Mouse (Mus musculus) ES-Bruce4 (cell line): Measurements from ENCODE around the gene Pygo1. TPM values are rescaled to one million over a fixed set of nuclear protein-coding genes. Genes with fewer than 3 reads are reported as not detected.

ENCODE experiments used
- H3K27ac ChIP-seq: 2 replicates; pipeline ENCODE4 v1.5.1; 2012; ENCODE audit warnings: low read length, inconsistent platforms; ENCODE audit not compliant: insufficient read depth
- H3K27me3 ChIP-seq: 2 replicates; pipeline ENCODE4 v1.6.1; 2012; ENCODE audit warnings: mild to moderate bottlenecking, low read length, inconsistent platforms; ENCODE audit not compliant: control insufficient read depth, poor library complexity, insufficient read depth, severe bottlenecking
- H3K36me3 ChIP-seq: 2 replicates; pipeline ENCODE4 v1.6.1; 2012; ENCODE audit warnings: inconsistent platforms, mild to moderate bottlenecking, low read length, moderate library complexity; ENCODE audit not compliant: control insufficient read depth, poor library complexity, insufficient read depth, severe bottlenecking
- H3K4me1 ChIP-seq: one replicate; pipeline ENCODE4 v1.8.1; 2011; ENCODE audit warnings: low read length; ENCODE audit not compliant: control insufficient read depth, insufficient read depth
- H3K4me3 ChIP-seq: 2 replicates; pipeline ENCODE4 v1.5.1; 2011; ENCODE audit warnings: low read depth, mild to moderate bottlenecking, low read length
- H3K9ac ChIP-seq: 2 replicates; pipeline ENCODE4 v1.6.1; 2012; ENCODE audit warnings: low read depth, mild to moderate bottlenecking, inconsistent platforms; ENCODE audit not compliant: poor library complexity, severe bottlenecking
- H3K9me3 ChIP-seq: replicated peaks from 2 replicates; pipeline ENCODE4 v1.6.1; 2012; ENCODE audit warnings: mild to moderate bottlenecking, low read length, inconsistent platforms; ENCODE audit not compliant: control insufficient read depth, poor library complexity, insufficient read depth, severe bottlenecking
- CTCF ChIP-seq: IDR thresholded peaks from one replicate; pipeline ENCODE4 v1.8.1; 2011; ENCODE audit warnings: low read depth, low read length
- EP300 ChIP-seq: IDR thresholded peaks from 2 replicates; pipeline ENCODE4 v1.6.1; 2011; ENCODE audit warnings: low read depth, low read length; ENCODE audit not compliant: insufficient read depth
- POLR2A ChIP-seq: IDR thresholded peaks from one replicate; pipeline ENCODE4 v1.8.1; 2011; ENCODE audit warnings: low read length; ENCODE audit not compliant: insufficient read depth
- polyA plus RNA-seq: library from polyadenylated mRNA; stranded (reverse); fragments of >200 nt; gene quantifications from 2 replicates; pipeline ENCODE4 v1.2.4, GENCODE M21; 2011; ENCODE audit warnings: low read depth; ENCODE audit not compliant: missing spikeins, insufficient read depth, insufficient read length

The Pygo1 gene
- polyA plus RNA-seq, 1 experiment, result 1.3 TPM

DNA sequence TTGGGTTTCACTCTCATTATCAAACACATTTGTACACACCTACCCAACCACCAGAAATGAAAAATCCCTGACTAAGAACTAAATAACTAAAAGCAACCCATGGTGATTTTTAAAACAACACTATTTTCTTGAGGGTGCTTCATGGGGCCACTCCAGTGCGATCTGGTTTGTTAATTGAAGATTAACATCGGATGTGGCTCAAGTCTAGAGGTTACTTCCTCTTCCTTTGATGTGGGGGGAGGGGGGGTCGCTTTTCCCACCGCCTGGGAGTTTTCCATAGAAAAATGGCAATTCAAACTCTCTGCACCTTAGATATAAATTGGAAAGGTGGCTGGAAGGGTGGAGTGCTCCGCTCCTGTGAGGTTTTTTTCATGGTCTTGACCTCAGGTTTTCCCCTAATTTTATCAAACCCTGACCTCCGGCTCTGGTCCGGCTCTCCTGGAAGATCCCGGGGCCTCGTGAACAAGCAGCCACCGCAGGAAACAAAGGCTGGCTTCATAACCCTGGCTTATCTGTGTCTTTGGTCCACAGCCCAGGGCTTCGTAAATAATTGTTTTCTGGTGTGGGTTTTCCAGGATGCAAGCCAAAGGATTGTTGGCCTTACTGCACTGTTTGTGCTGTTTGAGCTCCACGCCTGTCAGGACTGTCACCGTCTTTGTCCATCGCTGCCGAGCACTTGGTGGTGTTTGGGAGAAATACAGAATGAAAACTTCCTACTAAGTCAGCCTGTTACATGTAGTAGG lies 44.2 kb upstream of the Pygo1 start:
- Histone ChIP-seq H3K27ac (no peak overlapping the region), H3K9ac (peak overlapping the region; percentile 30; the same call in 1 of the 2 replicates)

DNA sequence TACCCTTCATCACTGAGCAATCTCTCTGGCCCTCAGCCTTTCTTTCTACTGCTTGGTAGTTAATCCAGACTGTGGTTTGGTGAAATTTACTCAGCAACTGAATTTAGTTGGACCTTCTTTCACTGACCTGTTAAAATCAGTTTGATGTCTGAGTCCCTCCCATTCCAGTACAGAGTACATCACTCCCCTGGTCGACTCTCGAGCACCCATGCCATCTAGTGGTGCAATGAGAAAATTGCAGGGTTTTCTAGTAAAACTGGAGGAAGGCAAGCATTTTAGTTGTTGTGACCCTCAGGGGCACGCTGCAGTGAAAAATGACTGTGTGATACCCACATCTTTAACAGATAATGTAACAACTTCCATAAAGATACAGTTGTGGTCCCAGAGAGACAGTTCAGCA lies 41.5 kb upstream of the Pygo1 start:
- H3K27ac ChIP-seq, result peak overlapping the region; percentile 61; the same call in 1 of the 2 replicates
- peaks cover 2% of the 10 kb centered on the region for H3K4me1 ChIP-seq
- no peaks in the 10 kb centered on the region for H3K36me3 ChIP-seq
- no peaks in the 10 kb centered on the region for H3K27me3 ChIP-seq
- H3K9me3 ChIP-seq, result no peaks in the 10 kb centered on the region
- no peak overlapping the region for H3K9ac ChIP-seq
- peak; percentile 27 for TF ChIP-seq CTCF
- TF ChIP-seq POLR2A, result no peak
- TF ChIP-seq EP300, result no peak
- no peak overlapping the region for H3K4me3 ChIP-seq

More for the DNA sequence above, 44.2 kb upstream of the Pygo1 start:
- TF ChIP-seq POLR2A, result no peak
- no peak for TF ChIP-seq CTCF
- no peak for TF ChIP-seq EP300
- Histone ChIP-seq H3K4me3 (no peak overlapping the region), H3K9me3 (no peaks in the 10 kb centered on the region), H3K4me1 (peaks cover 2% of the 10 kb centered on the region), H3K27me3 (no peaks in the 10 kb centered on the region), H3K36me3 (no peaks in the 10 kb centered on the region)

DNA sequence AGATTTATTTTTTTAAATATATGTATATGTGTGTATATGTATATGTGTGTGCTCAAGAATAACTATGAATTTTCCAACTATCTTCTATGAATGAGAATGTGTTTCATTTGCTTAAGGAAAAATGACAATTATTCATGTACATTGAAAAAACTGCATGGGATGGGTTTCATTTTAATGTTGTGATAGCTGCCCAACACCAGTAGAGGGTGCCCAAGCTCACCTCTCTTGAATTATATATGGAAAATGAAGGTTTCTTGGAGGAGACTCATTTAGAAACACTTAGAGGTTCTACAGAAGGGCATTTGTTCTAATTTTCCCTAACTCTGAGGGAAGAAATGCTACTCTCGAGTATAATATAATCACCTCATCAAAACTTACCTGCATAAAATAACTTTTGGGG lies 35.7 kb upstream of the Pygo1 start:
- H3K27me3 ChIP-seq, result no peaks in the 10 kb centered on the region
- no peaks in the 10 kb centered on the region for H3K36me3 ChIP-seq
- H3K27ac ChIP-seq, result no peak overlapping the region
- no peak overlapping the region for H3K4me3 ChIP-seq
- no peaks in the 10 kb centered on the region for H3K4me1 ChIP-seq
- no peaks in the 10 kb centered on the region for H3K9me3 ChIP-seq
- no peak for TF ChIP-seq POLR2A
- TF ChIP-seq CTCF, result no peak
- no peak for TF ChIP-seq EP300
- H3K9ac ChIP-seq, result no peak overlapping the region

DNA sequence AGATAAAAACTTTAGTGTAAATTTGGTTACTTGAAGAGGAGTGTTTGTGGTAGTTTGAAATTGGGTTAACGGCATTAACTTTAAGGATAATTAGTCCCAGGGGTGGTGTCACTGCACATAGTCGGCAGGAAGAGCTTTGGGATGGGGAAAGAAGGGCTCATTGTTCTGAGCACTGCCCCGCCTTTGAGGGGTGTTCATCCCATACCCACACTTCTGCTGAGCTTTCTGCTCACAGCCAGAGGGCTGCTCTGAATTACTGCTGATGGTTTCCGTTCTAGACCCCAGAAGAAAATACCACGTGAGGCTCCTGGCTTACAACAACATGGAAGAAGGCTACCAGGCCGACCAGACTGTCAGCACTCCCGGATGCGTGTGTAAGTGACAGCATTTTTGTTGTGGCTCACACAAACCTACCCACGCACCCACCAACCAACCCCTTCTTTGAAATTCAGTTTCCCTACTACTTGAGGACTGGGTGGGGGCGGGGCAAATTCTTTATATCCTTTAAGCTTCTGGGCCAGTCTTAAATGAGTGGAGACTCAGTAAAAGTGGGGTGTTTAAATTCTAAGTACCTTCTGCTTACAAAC lies 34.9 kb upstream of the Pygo1 start:
- Histone ChIP-seq H3K27ac (no peak overlapping the region), H3K4me3 (no peak overlapping the region), H3K4me1 (no peaks in the 10 kb centered on the region), H3K9me3 (no peaks in the 10 kb centered on the region), H3K27me3 (no peaks in the 10 kb centered on the region), H3K36me3 (no peaks in the 10 kb centered on the region), H3K9ac (no peak overlapping the region)
- TF ChIP-seq POLR2A (no peak), CTCF (no peak), EP300 (no peak)

DNA sequence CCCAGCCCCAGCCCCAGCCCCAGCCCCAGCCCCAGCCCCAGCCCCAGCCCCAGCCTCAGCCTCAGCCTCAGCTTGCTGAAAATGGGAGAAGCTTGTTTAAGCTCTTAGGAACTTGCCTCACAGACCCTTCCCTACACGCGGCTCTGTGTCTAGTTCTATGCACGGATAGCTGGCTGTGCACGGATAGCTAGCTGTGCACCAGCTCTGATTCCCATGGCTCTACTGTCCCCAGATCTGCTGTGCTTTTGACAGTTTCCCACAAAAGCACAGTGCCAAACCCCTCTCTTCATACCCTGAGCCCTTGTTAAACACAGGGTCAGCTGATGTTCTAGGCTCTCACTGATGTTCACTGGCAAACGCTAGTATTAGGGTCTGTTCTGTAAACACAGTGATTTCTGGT lies 32.7 kb upstream of the Pygo1 start:
- Histone ChIP-seq H3K4me1 (no peaks in the 10 kb centered on the region), H3K27ac (no peak overlapping the region), H3K27me3 (no peaks in the 10 kb centered on the region), H3K9me3 (no peaks in the 10 kb centered on the region), H3K9ac (no peak overlapping the region), H3K4me3 (no peak overlapping the region), H3K36me3 (no peaks in the 10 kb centered on the region)
- TF ChIP-seq CTCF, result no peak
- TF ChIP-seq EP300, result no peak
- no peak for TF ChIP-seq POLR2A

DNA sequence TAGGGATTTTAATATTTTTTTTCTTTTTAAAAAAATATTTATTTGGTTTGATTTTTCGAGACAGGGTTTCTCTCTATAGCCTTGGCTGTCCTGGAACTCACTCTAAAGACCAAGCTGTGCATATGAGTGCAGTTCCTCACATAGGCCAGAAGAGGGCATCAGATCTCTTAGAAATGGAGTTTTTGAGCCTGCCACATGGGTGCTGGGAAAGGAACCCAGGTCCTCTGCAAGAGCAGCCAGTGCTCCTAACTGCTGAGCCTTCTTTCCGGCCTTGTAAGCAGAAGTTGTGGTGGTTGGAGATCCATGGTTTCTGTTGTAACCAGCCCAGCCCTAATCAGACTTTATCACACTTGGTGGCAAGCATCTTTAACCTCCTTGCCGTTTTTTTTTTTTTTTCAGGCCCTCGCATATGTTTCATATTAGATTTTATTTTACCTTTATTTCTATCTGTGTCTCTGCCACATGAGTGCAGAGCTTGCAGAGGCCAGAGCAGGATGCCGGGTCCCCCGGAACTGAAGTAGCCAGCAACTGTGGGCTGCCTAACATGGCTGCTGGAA lies 30.6 kb upstream of the Pygo1 start:
- no peaks in the 10 kb centered on the region for H3K27me3 ChIP-seq
- H3K9ac ChIP-seq, result no peak overlapping the region
- TF ChIP-seq EP300, result no peak
- TF ChIP-seq CTCF, result peak; percentile 43
- TF ChIP-seq POLR2A, result no peak
- H3K4me1 ChIP-seq, result no peaks in the 10 kb centered on the region
- no peaks in the 10 kb centered on the region for H3K9me3 ChIP-seq
- H3K4me3 ChIP-seq, result no peak overlapping the region
- H3K27ac ChIP-seq, result no peak overlapping the region
- H3K36me3 ChIP-seq, result no peaks in the 10 kb centered on the region
